Mouse (Mus musculus) hindbrain, embryonic 12.5 days (tissue): ENCODE results near the gene Cep170b. TPM values are rescaled to one million over a fixed set of nuclear protein-coding genes. Genes with fewer than 3 reads are reported as not detected.
A peak's percentile ranks its signal among the peaks of the same experiment; 100 is the strongest.

Experiments
- ATAC-seq: fragments of 200-750 bp; cut with Nextera tagmentation; 2 replicates; pipeline ENCODE4 v1.8.0; 2017; ENCODE audit warnings: moderate TSS enrichment; ENCODE audit not compliant: low FRiP score
- H3K27ac ChIP-seq: fragments of 300-500 bp; sonication (generic); 2 replicates; pipeline ENCODE4 v1.5.1; 2016; ENCODE audit warnings: mild to moderate bottlenecking
- H3K27me3 ChIP-seq: fragments of 300-500 bp; sonication (generic); 2 replicates; pipeline ENCODE4 v1.6.1; 2016; ENCODE audit warnings: mild to moderate bottlenecking
- H3K36me3 ChIP-seq: fragments of 300-500 bp; sonication (generic); 2 replicates; pipeline ENCODE4 v1.6.1; 2016; ENCODE audit warnings: mild to moderate bottlenecking
- H3K4me1 ChIP-seq: fragments of 300-500 bp; sonication (generic); 2 replicates; pipeline ENCODE4 v1.6.1; 2016
- H3K4me2 ChIP-seq: fragments of 300-500 bp; sonication (generic); replicated peaks from 2 replicates; pipeline ENCODE4 v1.6.1; 2016; ENCODE audit warnings: mild to moderate bottlenecking
- H3K4me3 ChIP-seq: fragments of 300-500 bp; sonication (generic); 2 replicates; pipeline ENCODE4 v1.5.1; 2016; ENCODE audit warnings: mild to moderate bottlenecking
- H3K9ac ChIP-seq: fragments of 300-500 bp; sonication (generic); 2 replicates; pipeline ENCODE4 v1.6.1; 2016; ENCODE audit warnings: mild to moderate bottlenecking, moderate library complexity
- H3K9me3 ChIP-seq: fragments of 300-500 bp; sonication (generic); replicated peaks from 2 replicates; pipeline ENCODE4 v1.6.1; 2016; ENCODE audit warnings: mild to moderate bottlenecking
- whole genome bisulfite sequencing: fragments of 180-500 bp; shearing (Covaris S2); methylation state at CpG from one replicate; pipeline ENCODE4 v1.1.7; 2016; 5-methylcytosine and 5-hydroxymethylcytosine counted together
- polyA plus RNA-seq: library from polyadenylated mRNA; unstranded; fragments of >200 nt; fragmentation: Nextera tagmentation; extraction: Ambion mirVana; gene quantifications from 2 replicates; pipeline ENCODE4 v1.2.1, GENCODE M21; 2016

Cep170b gene
- polyA plus RNA-seq, 1 experiment from 2014 or later, result 28.5 TPM

GRCm38 (mm10) chr12:112744211-112744610 lies 24.0 kb downstream of the Cep170b start:
- H3K36me3 ChIP-seq, result peaks cover 41% of the 10 kb centered on the region
- WGBS, result 89% methylated on average over 11 of the region's 11 CpGs

DNA sequence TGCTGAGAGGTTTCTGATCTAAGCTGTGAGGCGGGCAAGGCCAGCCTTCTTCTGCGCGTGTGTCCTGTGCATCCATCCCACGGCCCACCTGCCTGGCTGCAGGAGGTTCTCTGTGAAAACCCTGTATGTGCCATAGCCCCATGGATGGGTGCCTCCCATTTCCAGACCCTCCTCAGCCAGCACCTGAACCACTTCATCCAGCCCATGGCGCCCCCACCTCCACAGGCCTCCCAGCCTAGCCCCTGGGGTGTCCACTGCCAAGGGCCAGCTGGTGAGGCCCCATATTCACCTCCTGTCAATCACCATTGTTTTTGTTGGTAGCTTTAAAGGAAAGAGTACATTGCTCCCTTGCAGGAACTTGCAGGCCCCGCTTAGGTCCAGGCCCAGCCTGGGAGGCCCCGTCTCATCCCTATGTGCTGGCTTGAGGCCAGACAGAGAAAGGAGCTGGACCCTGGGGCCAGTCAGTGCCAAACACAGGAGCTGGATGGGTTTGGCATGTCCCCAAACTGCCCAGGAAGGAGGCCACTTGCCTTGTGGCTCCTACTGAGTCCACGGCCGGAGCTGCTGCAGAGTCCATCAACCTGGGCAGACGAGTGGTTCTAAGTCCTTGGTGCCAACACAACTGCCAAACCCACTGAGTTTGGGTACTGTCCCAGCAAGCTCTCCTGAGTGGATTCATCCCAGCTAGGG lies 24.8 kb downstream of the Cep170b start:
- WGBS, result 82% methylated on average over 10 of the region's 10 CpGs
- Histone ChIP-seq H3K9ac (no peak overlapping the region), H3K27ac (no peak overlapping the region)

More at GRCm38 (mm10) chr12:112744211-112744610, 24.0 kb downstream of the Cep170b start:
- no peaks in the 10 kb centered on the region for H3K9me3 ChIP-seq
- H3K9ac ChIP-seq, result peak overlapping the region; percentile 27; the same call in 1 of the 2 replicates
- ATAC-seq, result no peak
- H3K4me2 ChIP-seq, result no peak overlapping the region
- no peak overlapping the region for H3K27ac ChIP-seq
- no peak overlapping the region for H3K4me3 ChIP-seq
- no peaks in the 10 kb centered on the region for H3K27me3 ChIP-seq
- peaks cover 18% of the 10 kb centered on the region for H3K4me1 ChIP-seq

GRCm38 (mm10) chr12:112745716-112746115 lies 25.5 kb downstream of the Cep170b start:
- Histone ChIP-seq H3K36me3 (peaks cover 26% of the 10 kb centered on the region), H3K27me3 (no peaks in the 10 kb centered on the region), H3K9ac (no peak overlapping the region), H3K9me3 (no peaks in the 10 kb centered on the region), H3K4me2 (no peak overlapping the region), H3K4me1 (peaks cover 18% of the 10 kb centered on the region), H3K27ac (no peak overlapping the region), H3K4me3 (no peak overlapping the region)
- WGBS, result 92% methylated on average over 10 of the region's 10 CpGs
- ATAC-seq, result no peak

More for the DNA sequence above, 24.8 kb downstream of the Cep170b start:
- H3K4me1 ChIP-seq, result peaks cover 18% of the 10 kb centered on the region
- no peaks in the 10 kb centered on the region for H3K27me3 ChIP-seq
- H3K36me3 ChIP-seq, result peaks cover 33% of the 10 kb centered on the region
- no peak overlapping the region for H3K4me2 ChIP-seq
- ATAC-seq, result no peak
- H3K9me3 ChIP-seq, result no peaks in the 10 kb centered on the region
- no peak overlapping the region for H3K4me3 ChIP-seq

- Histone ChIP-seq H3K4me2 (peak overlapping the region; percentile 31; the same call in 1 of the 2 replicates), H3K9ac (0 out of 2 replicates have a peak overlapping the region, but pooled peaks have one; percentile 32), H3K4me1 (peaks cover 20% of the 10 kb centered on the region), H3K4me3 (no peak overlapping the region), H3K27ac (peak overlapping the region; percentile 92; the same call in 1 of the 2 replicates), H3K9me3 (no peaks in the 10 kb centered on the region), H3K27me3 (no peaks in the 10 kb centered on the region), H3K36me3 (peaks cover 20% of the 10 kb centered on the region)
- 73% methylated on average over 4 of the region's 4 CpGs for WGBS
- no peak for ATAC-seq
Observed at GRCm38 (mm10) chr12:112746461-112746807, 26.2 kb downstream of the Cep170b start.

DNA sequence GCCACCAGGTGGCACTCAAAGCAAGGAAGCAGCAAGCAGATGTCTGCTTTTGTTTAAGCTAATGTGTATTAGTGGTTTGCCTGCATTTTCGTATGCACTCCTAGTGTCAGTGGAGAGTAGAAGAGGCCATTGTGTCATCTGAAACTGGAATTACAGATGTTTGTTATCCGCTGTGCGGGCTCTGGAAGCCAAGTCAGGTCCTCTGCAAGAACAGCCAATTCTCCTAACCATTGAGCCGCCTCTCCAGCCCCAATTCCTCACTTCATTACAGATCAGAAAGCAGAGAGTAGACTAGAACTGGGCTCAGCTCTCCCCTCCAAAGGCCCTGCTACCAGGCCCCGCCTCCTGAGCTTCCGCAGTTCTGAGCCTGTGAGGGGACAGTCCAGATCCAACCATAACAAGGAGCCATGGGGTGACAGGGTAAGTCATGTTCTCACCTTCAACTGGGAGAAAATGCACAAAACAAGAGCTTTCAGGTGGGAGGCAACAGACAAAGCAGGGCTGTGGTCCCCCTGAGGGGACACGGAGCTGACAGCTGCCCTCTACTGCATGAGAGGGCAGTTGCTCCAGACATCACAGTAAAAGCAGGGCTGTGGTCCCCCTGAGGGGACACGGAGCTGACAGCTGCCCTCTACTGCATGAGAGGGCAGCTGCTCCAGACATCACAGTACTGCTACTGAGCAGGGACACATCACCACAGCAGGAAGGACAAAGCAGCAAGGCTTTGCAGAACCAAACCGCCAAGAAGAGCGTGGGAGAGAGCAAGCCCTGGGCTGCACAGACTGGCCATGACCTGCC lies 26.8 kb downstream of the Cep170b start:
- Histone ChIP-seq H3K27me3 (no peaks in the 10 kb centered on the region), H3K9me3 (no peaks in the 10 kb centered on the region), H3K27ac (peak overlapping the region; percentile 92), H3K4me1 (peaks cover 20% of the 10 kb centered on the region), H3K4me3 (no peak overlapping the region), H3K36me3 (peaks cover 20% of the 10 kb centered on the region), H3K4me2 (peak overlapping the region; percentile 31), H3K9ac (peak overlapping the region; percentile 42; the same call in 1 of the 2 replicates)
- 15% methylated on average over 10 of the region's 10 CpGs for WGBS
- peak; percentile 77 for ATAC-seq

DNA sequence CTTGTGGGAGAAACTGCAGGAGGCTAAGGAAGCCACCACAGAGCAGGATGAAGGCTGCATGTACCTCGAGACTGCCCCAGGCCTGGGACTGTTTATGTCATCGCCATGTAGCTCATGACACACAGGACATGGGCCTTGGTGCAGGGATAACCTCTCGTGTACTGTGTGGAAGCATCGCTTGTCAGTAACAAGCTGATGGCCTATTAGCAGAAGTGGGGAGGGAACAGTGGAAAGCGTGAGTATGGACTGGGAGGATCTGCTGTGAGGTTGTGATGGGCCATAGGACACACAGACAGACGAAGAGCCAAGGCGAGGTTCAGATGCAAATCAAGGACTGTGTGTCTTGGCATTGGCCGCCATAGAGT lies 27.3 kb downstream of the Cep170b start:
- peaks cover 20% of the 10 kb centered on the region for H3K4me1 ChIP-seq
- no peaks in the 10 kb centered on the region for H3K9me3 ChIP-seq
- no peak overlapping the region for H3K4me3 ChIP-seq
- peak overlapping the region; percentile 42; the same call in 1 of the 2 replicates for H3K9ac ChIP-seq
- no peaks in the 10 kb centered on the region for H3K27me3 ChIP-seq
- peak; percentile 35 for ATAC-seq
- peaks cover 20% of the 10 kb centered on the region for H3K36me3 ChIP-seq
- peak overlapping the region; percentile 92 for H3K27ac ChIP-seq
- peak overlapping the region; percentile 31; the same call in 1 of the 2 replicates for H3K4me2 ChIP-seq
- 68% methylated on average over 8 of the region's 8 CpGs for WGBS

DNA sequence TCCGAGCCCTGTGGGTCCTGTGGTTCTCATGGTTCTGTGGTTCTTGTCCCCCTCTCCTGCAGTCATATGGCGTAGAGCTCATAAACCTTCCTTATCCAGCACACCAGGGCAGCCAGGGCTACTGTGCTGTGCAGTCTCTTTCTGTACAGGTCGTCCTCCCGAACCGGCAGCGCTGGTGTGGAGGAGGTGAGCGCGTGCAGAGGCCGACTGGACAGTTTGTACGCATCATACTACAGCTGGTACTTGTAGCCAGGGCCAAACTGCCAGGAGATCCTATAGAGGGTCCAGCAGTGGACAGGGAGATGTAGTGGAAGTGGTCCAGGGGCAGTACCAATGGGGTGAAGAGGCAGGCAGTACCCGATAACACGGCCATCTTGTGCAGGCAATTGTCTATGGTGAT lies 30.7 kb downstream of the Cep170b start:
- Histone ChIP-seq H3K9ac (no peak overlapping the region), H3K36me3 (no peaks in the 10 kb centered on the region), H3K4me2 (no peak overlapping the region), H3K4me3 (no peak overlapping the region), H3K27ac (no peak overlapping the region), H3K4me1 (peaks cover 13% of the 10 kb centered on the region), H3K9me3 (no peaks in the 10 kb centered on the region), H3K27me3 (no peaks in the 10 kb centered on the region)
- no peak for ATAC-seq
- 88% methylated on average over 12 of the region's 12 CpGs for WGBS

GRCm38 (mm10) chr12:112752399-112752798 lies 32.1 kb downstream of the Cep170b start:
- H3K4me1 ChIP-seq, result peaks cover 5% of the 10 kb centered on the region
- 66% methylated on average over 2 of the region's 2 CpGs for WGBS
- no peaks in the 10 kb centered on the region for H3K9me3 ChIP-seq
- no peak for ATAC-seq
- no peak overlapping the region for H3K4me3 ChIP-seq
- H3K9ac ChIP-seq, result no peak overlapping the region
- H3K4me2 ChIP-seq, result no peak overlapping the region
- H3K36me3 ChIP-seq, result no peaks in the 10 kb centered on the region
- no peak overlapping the region for H3K27ac ChIP-seq
- no peaks in the 10 kb centered on the region for H3K27me3 ChIP-seq

GRCm38 (mm10) chr12:112755900-112756299 lies 35.6 kb downstream of the Cep170b start:
- no peak for ATAC-seq
- 73% methylated on average over 4 of the region's 4 CpGs for WGBS
- Histone ChIP-seq H3K9ac (no peak overlapping the region), H3K4me1 (0 out of 2 replicates have a peak, but pooled peaks cover 2% of the 10 kb centered on the region), H3K9me3 (no peaks in the 10 kb centered on the region), H3K4me3 (no peak overlapping the region), H3K27me3 (no peaks in the 10 kb centered on the region), H3K36me3 (no peaks in the 10 kb centered on the region), H3K4me2 (no peak overlapping the region), H3K27ac (no peak overlapping the region)

GRCm38 (mm10) chr12:112757896-112758295 lies 37.6 kb downstream of the Cep170b start:
- Histone ChIP-seq H3K36me3 (no peaks in the 10 kb centered on the region), H3K27me3 (no peaks in the 10 kb centered on the region), H3K9ac (no peak overlapping the region), H3K4me3 (no peak overlapping the region), H3K4me2 (no peak overlapping the region), H3K27ac (no peak overlapping the region), H3K9me3 (no peaks in the 10 kb centered on the region), H3K4me1 (no peaks in the 10 kb centered on the region)
- WGBS, result 96% methylated on average over 5 of the region's 5 CpGs
- no peak for ATAC-seq

DNA sequence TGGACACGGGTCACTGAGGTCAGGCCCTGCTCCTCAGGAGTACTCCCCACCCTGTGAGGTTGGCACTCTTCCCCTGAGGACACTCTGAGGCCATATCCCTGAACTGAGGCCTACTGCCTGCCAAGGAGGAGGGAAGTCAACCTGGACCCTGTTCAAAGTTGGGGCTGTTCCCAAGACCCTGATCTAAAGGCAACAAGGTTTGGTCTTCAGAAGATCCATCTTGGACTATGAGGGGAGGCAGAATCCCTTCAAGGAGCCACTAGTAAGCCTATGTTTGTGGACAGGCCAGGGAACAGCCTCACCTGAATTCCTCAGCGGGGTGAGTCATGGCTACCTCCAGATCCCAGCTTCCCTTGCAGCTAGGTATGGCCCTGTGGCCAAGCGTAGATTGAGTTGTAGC lies 39.2 kb downstream of the Cep170b start:
- ATAC-seq, result no peak
- Histone ChIP-seq H3K9ac (no peak overlapping the region), H3K4me1 (no peaks in the 10 kb centered on the region), H3K4me2 (no peak overlapping the region), H3K9me3 (no peaks in the 10 kb centered on the region), H3K4me3 (no peak overlapping the region), H3K27ac (no peak overlapping the region), H3K27me3 (no peaks in the 10 kb centered on the region), H3K36me3 (no peaks in the 10 kb centered on the region)
- 87% methylated on average over 3 of the region's 3 CpGs for WGBS

- Histone ChIP-seq H3K9me3 (no peaks in the 10 kb centered on the region), H3K27ac (no peak within 1 kb of the TSS), H3K4me3 (no peak within 1 kb of the TSS), H3K27me3 (no peaks in the 10 kb centered on the region), H3K36me3 (no peaks in the 10 kb centered on the region), H3K4me2 (no peak within 1 kb of the TSS), H3K4me1 (no peaks in the 10 kb centered on the region), H3K9ac (no peak within 1 kb of the TSS)
- WGBS, result 34% methylated on average over 4 of the region's 4 CpGs
- ATAC-seq, result no peak
Observed at GRCm38 (mm10) chr12:112760154-112760926, 40.1 kb downstream of the Cep170b start, which contains the start of gene Pld4. TSS of gene Pld4 (plus strand) at chr12:112760655.
